Mouse (Mus musculus) erythroblast, embryonic 14.5 days (primary cell): ENCODE data around the gene Olfm1.

Source experiments
- GATA1 ChIP-seq: IDR thresholded peaks from 2 replicates; pipeline ENCODE4 v1.6.1; 2012; ENCODE audit warnings: low read length, inconsistent platforms, mixed read lengths
- TAL1 ChIP-seq: IDR thresholded peaks from 3 replicates; pipeline ENCODE4 v1.6.1; 2012; ENCODE audit warnings: low read length, inconsistent platforms, mixed read lengths

DNA sequence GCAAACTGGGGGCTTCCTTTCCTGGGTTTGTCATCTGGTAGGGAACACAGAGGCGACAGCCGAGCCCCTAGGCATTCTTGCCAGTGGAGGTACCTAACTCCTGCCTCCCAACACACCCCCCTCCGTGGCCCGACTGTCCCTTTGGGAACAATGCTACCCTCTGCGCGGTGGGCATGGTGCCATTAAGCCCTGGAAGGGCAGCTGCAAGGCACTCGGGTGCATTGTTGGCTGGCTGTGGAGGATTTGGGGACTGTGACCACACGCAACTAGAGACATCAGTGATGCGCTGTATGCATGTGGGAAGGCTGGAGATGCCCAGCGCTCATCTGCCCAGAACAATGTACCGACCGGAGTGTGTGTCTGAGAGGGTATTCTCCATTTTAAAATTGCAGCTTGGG is 897 bp downstream of the Olfm1 start:
- TF ChIP-seq TAL1 (no peak), GATA1 (no peak)
